Mouse (Mus musculus) right cerebral cortex, postnatal 10 days (tissue): ENCODE results near the gene Gm48552.

Experiments used
- DNase-seq, 2 experiments: peaks; one replicate each; pipeline ENCODE4 v3.0.0; 2021; ENCODE audit warnings: low spot score in 2 of 2

Gm48552 gene

GRCm38 (mm10) chr10:81387716-81388115 is 1.1 kb upstream of the Gm48552 start:
- DNase-seq, result no peak

- no peak for DNase-seq
Observed at GRCm38 (mm10) chr10:81389373-81389772, 568 bp downstream of the Gm48552 start.

- DNase-seq, result peak in 1 of 2 experiments; percentile 85
Observed at GRCm38 (mm10) chr10:81389801-81390677, 1.2 kb downstream of the Gm48552 start.

GRCm38 (mm10) chr10:81390678-81390965 is 1.8 kb downstream of the Gm48552 start:
- no peak for DNase-seq

- DNase-seq, result no peak
Observed at GRCm38 (mm10) chr10:81392270-81392669, 3.5 kb downstream of the Gm48552 start.

GRCm38 (mm10) chr10:81392781-81393185 is 4.0 kb downstream of the Gm48552 start, which contains the start of gene Smim24:
TSS of gene Smim24 (plus strand) at chr10:81393051.
- no peak for DNase-seq

- no peak for DNase-seq
Observed at GRCm38 (mm10) chr10:81393456-81394063, 4.8 kb downstream of the Gm48552 start.

GRCm38 (mm10) chr10:81395127-81395526 is 6.3 kb downstream of the Gm48552 start:
- DNase-seq, result peak in 1 of 2 experiments; percentile 75

- DNase-seq, result no peak
Observed at GRCm38 (mm10) chr10:81395865-81396264, 7.1 kb downstream of the Gm48552 start.

- no peak for DNase-seq
Observed at GRCm38 (mm10) chr10:81396749-81397148, 7.9 kb downstream of the Gm48552 start.

- DNase-seq, result no peak
Observed at GRCm38 (mm10) chr10:81399296-81399695, 10.5 kb downstream of the Gm48552 start.

- no peak for DNase-seq
Observed at GRCm38 (mm10) chr10:81399798-81400308, 11.0 kb downstream of the Gm48552 start.

- DNase-seq, result no peak
Observed at GRCm38 (mm10) chr10:81400371-81401204, 11.8 kb downstream of the Gm48552 start.

- peak in 1 of 2 experiments; percentile 82 for DNase-seq
Observed at GRCm38 (mm10) chr10:81401205-81401520, 12.4 kb downstream of the Gm48552 start.

- peak; percentile 84 to 87 for DNase-seq
Observed at GRCm38 (mm10) chr10:81401521-81402226, 12.9 kb downstream of the Gm48552 start.

GRCm38 (mm10) chr10:81402227-81402765 is 13.5 kb downstream of the Gm48552 start:
- no peak for DNase-seq

GRCm38 (mm10) chr10:81403511-81403910 is 14.7 kb downstream of the Gm48552 start:
- DNase-seq, result no peak

GRCm38 (mm10) chr10:81404082-81404481 is 15.3 kb downstream of the Gm48552 start:
- DNase-seq, result no peak

- DNase-seq, result no peak
Observed at GRCm38 (mm10) chr10:81404720-81405119, 15.9 kb downstream of the Gm48552 start.

- DNase-seq, result no peak
Observed at GRCm38 (mm10) chr10:81405588-81406201, 16.9 kb downstream of the Gm48552 start.
